Mouse (Mus musculus) hindlimb bud, embryonic 11.5 days (tissue): ENCODE measurements around the gene Atp13a1.

Source experiments
- DNase-seq: peaks from one replicate; pipeline ENCODE4 v3.0.0-alpha.2; 2012; ENCODE audit warnings: low read depth, low spot score; ENCODE audit errors: extremely low spot score

Atp13a1 gene

DNA sequence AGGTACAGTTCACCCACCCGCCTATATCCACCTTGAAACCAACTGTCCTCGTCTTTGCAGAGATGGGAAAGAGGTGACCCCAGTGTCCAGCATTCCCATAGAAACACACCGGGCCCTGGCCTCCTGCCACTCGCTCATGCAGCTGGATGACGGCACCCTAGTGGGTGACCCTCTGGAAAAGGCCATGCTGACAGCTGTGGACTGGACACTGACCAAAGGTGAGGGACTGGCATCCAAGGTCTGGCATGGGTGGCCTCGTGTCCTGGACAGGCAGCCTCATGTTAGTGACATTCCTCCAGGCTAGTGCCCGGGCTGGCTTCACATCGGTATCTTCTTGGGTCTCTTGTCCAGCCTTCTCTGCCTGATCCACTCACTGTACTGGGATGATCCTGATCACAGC lies 8.3 kb downstream of the Atp13a1 start:
- DNase-seq = no peak

GRCm38 (mm10) chr8:69799946-69800345 lies 9.0 kb downstream of the Atp13a1 start:
- no peak for DNase-seq

DNA sequence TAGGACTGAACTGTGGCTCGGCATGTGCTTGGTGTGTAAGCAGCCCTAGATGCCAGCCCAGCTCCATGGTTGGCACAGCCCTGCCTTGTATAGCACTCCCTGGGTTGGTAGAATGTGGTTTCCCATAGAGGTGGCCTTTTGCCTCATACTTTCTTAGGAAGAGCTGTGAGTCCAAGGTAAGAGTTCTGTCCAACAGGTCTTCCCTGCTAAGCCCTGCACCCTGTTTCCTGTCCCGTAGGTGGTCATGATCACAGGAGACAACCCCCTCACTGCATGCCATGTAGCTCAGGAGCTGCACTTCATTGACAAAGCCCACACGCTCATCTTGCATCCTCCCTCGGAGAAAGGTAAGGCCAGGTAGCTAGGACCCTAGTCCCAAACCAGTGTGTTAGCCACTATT lies 10.8 kb downstream of the Atp13a1 start:
- DNase-seq = no peak

DNA sequence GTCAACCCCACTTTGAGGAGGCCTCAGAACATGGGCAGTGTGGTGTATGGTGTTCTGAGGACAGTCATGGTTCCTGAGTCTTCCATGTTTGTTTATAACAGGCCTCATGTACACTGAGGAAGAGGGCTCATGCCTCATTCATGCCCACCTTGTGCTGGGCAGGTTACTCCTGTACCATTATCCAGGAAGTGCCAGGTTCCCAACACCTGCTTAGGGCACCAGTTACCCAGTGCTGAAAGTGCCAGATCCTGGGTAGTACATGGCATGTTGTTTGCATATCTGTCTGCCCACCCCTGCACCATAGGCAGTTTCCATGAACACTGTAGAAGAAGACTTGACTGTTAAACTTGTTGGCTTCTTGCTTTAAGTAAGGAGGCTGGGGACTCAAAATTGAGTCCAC lies 11.3 kb downstream of the Atp13a1 start:
- no peak for DNase-seq

DNA sequence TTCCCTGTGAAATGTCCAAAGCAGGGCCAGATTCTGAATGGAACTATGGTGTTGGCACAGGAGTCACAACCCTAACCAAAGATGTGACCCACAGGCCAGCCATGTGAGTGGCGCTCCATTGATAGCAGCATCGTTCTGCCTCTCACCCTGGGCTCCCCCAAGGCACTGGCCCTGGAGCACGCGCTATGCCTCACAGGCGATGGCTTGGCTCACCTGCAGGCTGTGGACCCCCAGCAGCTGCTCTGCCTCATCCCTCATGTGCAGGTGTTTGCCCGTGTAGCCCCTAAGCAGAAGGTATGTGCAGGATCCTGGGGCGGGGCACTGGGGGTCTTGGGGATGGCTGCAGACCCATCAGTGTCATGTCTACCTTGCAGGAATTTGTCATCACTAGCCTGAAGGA lies 12.4 kb downstream of the Atp13a1 start:
- no peak for DNase-seq

- no peak for DNase-seq
These were observed 13.6 kb downstream of the Atp13a1 start for GRCm38 (mm10) chr8:69804537-69804936.

- DNase-seq = no peak
These were observed 14.1 kb downstream of the Atp13a1 start for GRCm38 (mm10) chr8:69805086-69805485.

GRCm38 (mm10) chr8:69805491-69805890 lies 14.5 kb downstream of the Atp13a1 start:
- DNase-seq = no peak

DNA sequence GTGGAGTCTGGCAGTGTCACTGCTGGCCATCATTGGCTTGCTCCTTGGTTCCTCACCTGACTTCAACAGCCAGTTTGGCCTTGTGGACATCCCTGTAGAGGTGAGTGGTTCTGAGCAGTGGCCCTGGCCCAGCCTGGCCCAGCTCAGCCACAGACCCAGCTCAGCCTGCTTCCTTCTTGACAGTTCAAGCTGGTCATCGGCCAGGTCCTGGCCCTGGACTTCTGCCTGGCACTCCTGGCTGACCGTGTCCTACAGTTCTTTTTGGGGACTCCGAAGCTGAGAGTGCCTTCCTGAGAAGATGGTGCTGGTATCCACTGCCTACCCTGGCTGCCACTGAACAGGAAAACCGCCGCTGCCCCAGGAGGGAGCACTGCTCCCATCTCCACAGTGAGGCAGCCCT lies 16.3 kb downstream of the Atp13a1 start:
- DNase-seq = no peak

- no peak for DNase-seq
These were observed 17.3 kb downstream of the Atp13a1 start, which contains the start of gene Gmip for GRCm38 (mm10) chr8:69808094-69808863. TSS of gene Gmip (plus strand) at chr8:69808679.

DNA sequence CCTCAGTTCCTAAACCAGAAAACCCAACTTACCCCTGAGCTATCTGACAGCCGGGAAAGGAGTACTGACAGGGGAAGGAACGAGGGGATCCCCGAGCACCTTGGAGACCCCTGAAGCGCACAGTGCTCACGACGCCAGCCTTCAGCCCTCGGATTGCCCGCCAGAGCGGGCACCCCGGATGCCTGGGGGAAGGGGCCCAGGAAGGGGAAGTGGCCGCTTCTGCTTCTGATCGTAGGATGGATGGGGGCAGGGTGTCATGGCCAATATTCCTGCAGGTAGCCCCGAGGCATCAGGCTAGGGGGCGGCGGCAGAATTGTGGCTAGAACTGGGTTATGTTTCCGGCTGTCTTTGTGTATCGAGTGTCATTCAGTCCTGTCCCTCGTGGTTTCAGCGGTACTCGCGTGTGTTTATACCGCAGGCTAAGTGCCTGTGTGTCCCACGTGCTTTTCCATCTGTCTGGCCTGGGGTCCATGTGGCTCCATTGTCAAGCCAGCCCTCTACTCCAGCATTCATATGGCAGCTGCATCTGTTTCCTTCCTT lies 18.0 kb downstream of the Atp13a1 start:
- DNase-seq = no peak

DNA sequence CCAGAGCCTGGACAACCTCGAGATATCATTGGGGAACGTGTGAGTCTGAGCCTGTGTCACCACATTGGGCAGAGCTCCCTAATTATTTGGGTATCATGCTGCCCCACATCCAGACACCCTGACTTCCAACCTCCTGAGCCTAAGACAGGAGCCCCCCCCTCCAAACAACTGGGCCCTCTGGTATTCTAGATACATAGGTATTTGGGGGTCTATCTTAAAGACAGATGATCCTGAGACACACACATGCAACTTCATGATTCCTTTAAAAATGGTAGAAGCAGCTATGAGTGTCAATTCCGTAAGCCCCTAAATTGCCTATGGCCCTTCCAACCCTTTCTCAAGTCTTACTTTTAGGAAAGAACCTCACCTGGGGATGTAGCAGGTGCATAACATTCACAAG lies 18.9 kb downstream of the Atp13a1 start:
- no peak for DNase-seq

GRCm38 (mm10) chr8:69814881-69815280 lies 23.9 kb downstream of the Atp13a1 start:
- DNase-seq = no peak

DNA sequence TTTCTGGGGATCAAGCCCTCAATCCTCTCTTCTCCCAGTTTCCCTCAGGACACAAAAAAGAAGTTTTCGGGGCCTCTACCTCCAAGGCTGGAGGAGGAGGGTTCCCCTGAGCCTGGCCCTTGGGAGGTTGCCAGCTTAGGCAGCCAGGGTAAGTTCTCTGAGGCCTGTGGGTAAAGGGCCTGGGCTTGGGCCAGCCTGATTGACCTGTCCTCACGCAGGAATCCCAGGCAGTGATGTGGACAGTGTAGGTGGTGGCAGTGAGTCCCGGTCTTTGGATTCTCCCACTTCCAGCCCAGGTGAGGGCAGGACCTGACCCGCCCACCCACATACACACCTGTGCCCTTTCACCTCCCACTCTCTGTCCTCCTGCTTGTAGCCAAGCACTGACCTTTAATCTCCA lies 24.4 kb downstream of the Atp13a1 start:
- no peak for DNase-seq

DNA sequence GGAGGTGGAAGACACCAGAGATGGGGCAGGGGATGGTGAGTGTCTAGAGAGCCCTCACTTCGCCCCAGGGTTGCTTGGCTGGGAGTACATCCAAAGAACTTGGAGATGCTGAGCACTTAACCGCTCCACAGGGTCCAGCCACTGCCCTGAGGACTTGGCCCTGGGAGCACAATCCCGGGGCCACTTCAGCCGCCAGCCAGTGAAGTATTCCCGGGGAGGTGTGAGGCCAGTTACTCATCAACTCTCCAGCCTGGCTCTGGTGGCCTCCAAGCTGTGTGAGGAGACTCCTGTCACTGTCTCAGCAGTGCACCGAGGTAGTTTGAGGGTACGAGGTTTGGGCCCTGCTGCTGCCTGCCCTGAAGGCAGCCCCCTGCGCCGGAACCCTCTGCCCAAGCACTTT lies 29.5 kb downstream of the Atp13a1 start:
- no peak for DNase-seq

DNA sequence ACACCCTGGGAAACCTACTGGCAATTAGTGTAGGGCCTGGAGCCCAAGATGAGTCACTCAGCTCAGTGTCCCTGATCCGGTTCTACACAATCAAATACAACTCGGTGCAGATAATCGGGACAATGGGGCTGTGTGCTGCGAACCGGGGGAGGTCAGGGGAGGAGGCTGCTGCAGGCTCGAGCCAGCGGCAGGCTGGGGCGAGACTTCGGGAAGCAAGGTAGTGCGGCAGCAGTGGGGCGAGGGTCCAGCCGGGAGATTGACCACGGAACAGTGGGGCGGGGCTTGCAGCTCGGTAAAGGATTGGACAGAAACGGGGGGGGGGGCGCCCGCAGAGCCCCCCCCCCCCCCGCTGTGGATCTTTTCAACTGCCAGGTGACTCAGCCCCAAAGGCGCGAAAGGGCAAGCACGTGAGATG lies 31.0 kb downstream of the Atp13a1 start:
- DNase-seq = peak; percentile 24

DNA sequence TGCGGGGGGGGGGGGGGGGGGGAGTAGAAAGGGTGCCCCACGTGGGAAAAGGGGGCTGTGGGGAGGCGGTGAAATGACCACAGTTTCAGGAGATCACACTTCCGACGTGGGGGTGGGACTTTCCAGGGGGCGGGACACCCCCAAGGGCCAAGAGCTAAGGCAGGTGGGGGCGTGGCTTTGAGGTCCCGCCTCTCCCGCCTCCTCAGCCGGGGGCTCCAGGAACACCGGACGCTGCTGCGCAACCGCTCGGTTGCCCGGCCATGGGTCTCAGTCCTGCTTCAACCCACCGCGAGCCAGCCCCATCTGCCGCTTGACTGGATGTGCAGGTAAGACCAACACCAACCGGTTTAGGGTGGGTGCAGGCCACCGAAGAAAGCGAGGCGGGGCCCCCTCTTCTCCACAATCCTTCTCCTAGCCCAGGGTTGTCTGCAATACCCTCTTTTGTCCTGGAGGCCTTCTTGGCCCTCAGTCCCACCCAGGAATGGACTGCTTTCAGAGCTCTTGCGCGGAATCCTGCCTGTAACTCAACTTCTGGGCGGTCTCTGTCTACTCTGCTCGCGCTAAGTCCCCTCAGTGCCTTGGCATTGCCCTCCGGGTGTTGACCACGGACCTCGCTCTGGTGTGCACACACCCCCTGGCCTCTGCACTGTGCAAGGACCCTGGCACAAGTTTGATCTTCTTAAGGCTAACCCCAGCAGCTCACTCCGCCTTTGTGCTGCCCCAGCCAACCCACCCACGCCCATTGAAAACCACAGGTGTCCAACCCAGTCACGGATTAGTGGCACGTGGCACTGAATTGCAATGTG lies 31.6 kb downstream of the Atp13a1 start, which contains the start of gene Lpar2:
Gene Lpar2, plus strand, starts transcription at position 44 of the 806 bp plus-strand sequence.
- DNase-seq = peak; percentile 24

DNA sequence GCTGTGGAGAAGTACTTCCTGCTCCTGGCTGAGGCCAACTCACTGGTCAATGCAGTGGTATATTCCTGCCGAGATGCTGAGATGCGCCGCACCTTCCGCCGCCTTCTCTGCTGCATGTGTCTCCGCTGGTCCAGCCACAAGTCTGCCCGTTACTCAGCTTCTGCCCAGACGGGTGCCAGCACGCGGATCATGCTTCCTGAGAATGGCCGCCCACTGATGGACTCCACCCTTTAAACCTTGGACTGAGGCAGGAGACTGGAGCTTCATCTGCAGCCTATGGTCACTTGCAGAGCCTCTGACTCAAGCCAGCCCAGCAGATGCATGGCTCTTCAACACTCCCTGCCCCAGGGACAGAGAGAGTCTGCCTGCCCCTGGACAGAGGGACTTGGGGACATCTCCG lies 35.4 kb downstream of the Atp13a1 start:
- no peak for DNase-seq

DNA sequence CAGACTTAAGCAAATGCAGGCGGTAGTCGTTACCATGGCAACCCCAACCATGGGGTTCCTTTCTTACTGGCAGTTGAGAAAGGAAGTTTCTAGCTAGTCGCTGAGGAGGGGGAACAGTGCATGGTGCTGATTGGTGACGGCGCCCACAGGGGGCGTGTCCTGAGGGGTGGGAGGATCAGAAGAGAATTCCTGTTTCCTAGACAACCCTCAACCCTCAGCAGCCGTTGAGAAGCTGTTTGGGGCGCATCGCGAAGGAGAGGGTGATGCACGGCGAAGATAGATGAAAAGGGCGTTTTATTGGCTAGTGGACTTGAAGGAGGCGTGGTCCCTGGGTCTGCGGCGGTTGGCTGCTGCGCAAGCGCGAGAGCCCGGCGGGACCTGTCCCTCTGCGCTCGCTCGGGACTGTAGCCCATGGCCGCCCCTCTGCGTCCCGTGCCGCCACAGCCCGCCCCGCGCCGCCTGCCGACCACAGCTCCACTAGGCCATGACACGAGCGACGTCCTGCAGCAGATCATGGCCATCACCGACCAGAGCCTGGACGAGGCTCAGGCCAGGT lies 41.4 kb downstream of the Atp13a1 start, which contains the start of gene Pbx4:
Gene Pbx4, plus strand, starts transcription at position 194 of the 556 bp plus-strand sequence.
- DNase-seq = peak; percentile 90

GRCm38 (mm10) chr8:69837057-69837682 lies 46.2 kb downstream of the Atp13a1 start:
- no peak for DNase-seq
